Comparison of ENCODE assay signal across 8 mouse cellular contexts in the genomic region with DNA sequence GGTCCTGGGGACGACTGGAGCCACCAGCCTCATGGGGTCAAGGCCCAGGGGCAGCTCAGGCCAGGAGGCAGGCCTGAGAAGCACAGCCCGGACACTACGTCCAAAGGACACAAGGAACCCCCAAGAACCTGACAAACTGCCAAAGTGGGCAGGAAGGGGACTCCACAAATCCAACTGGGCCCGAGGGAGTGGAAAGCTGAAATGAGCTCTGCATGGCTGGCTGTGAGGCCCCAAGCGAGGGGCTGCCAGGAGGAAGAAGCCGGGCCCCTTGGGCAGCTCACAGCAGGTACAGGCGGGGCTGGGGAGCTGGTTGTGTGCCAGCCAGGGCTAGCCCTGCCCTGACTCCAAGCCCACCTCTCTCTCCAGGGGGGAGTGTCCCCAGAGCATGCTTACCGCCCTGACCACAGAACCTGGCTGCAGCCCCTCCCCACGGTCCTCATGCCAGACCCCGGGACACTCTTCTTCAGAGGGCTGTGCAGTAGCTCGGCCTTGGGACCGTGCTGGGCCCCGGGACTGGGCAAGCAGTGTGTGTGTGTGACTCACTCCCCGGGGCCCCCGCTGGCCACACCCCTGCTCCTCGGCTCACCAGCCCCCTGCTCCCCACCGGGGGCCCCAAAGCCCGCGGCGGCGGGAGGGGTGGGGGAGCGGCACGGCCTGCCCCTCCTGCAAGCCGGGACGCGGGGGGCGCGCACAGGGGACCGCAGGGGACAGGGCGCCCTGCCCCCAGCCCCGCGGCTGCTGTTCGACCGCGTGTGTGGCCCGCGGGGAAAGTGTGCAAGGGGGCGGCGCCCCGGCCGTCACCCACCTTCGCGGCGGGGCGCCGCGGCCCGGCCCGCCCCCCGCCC. TPM values are rescaled to one million over a fixed set of nuclear protein-coding genes. Genes with fewer than 3 reads are reported as not detected.
DNase-seq lines count a peak whose midpoint lies in the region; ATAC-seq lines count a peak whose summit lies in the region.

No protein-coding gene starts in this region.

- 4% methylated on average over 47 of the region's 50 CpGs for WGBS in forebrain, embryonic 11.5 days
- WGBS in intestine, embryonic 14.5 days: 3% methylated on average over 27 of the region's 50 CpGs
- WGBS in liver, embryonic 15.5 days (ENCODE audit: insufficient replicate concordance): 2% methylated on average over 49 of the region's 50 CpGs
- WGBS in neural tube, embryonic 12.5 days: 4% methylated on average over 47 of the region's 50 CpGs

- DNase-seq in cerebellum, adult 9-11 months: peak; percentile 61
- DNase-seq in cerebellum, postnatal 4 days (ENCODE audit: low spot score in 2 of 2): no peak
- peak; percentile 34 for DNase-seq in ZHBTc4 (ENCODE audit: low read depth, low spot score)
- peak; percentile 78 for DNase-seq in forebrain, embryonic 11.5 days (ENCODE audit: low spot score)
- peak; percentile 88 for DNase-seq in intestine, embryonic 14.5 days (ENCODE audit: low spot score)
- peak; percentile 47 to 57 for DNase-seq in urinary bladder, postnatal 36 days (ENCODE audit: low spot score in 2 of 2)

- H3K4me1 ChIP-seq in forebrain, embryonic 11.5 days (replicated peaks; ENCODE audit: control insufficient read depth, insufficient read depth, low read length): peaks cover 11% of the 10 kb centered on the region
- H3K4me1 ChIP-seq in intestine, embryonic 14.5 days (replicated peaks; ENCODE audit: control insufficient read depth, insufficient read depth, low read length): peaks cover 24% of the 10 kb centered on the region
- peaks cover 34% of the 10 kb centered on the region for H3K4me1 ChIP-seq in liver, embryonic 15.5 days (replicated peaks)
- peaks cover 22% of the 10 kb centered on the region for H3K4me1 ChIP-seq in neural tube, embryonic 12.5 days

- peak overlapping the region; percentile 62 for H3K4me3 ChIP-seq in forebrain, embryonic 11.5 days (ENCODE audit: low read depth, low read length)
- H3K4me3 ChIP-seq in intestine, embryonic 14.5 days (ENCODE audit: low read depth, low read length): peak overlapping the region; percentile 50
- peak overlapping the region; percentile 64 for H3K4me3 ChIP-seq in liver, embryonic 15.5 days (replicated peaks)
- peak overlapping the region; percentile 65 for H3K4me3 ChIP-seq in neural tube, embryonic 12.5 days

- H3K36me3 ChIP-seq in forebrain, embryonic 11.5 days (ENCODE audit: control insufficient read depth, insufficient read depth, low read length): no peaks in the 10 kb centered on the region; the same call in 1 of the 2 replicates
- H3K36me3 ChIP-seq in intestine, embryonic 14.5 days (ENCODE audit: control insufficient read depth, insufficient read depth, low read length): peaks cover 23% of the 10 kb centered on the region
- no peaks in the 10 kb centered on the region for H3K36me3 ChIP-seq in liver, embryonic 15.5 days (replicated peaks)
- peaks cover 14% of the 10 kb centered on the region for H3K36me3 ChIP-seq in neural tube, embryonic 12.5 days

- peak overlapping the region; percentile 92 for H3K4me2 ChIP-seq in forebrain, embryonic 11.5 days (ENCODE audit: low read depth, low read length, severe bottlenecking)
- peak overlapping the region; percentile 75 for H3K4me2 ChIP-seq in intestine, embryonic 14.5 days (ENCODE audit: low read length)
- H3K4me2 ChIP-seq in liver, embryonic 15.5 days: peak overlapping the region; percentile 95
- peak overlapping the region; percentile 100 for H3K4me2 ChIP-seq in neural tube, embryonic 12.5 days (replicated peaks)

- peak overlapping the region; percentile 37; the same call in 1 of the 2 replicates for H3K27ac ChIP-seq in forebrain, embryonic 11.5 days (ENCODE audit: low read depth, low read length)
- H3K27ac ChIP-seq in intestine, embryonic 14.5 days (ENCODE audit: low read depth): peak overlapping the region; percentile 73
- H3K27ac ChIP-seq in liver, embryonic 15.5 days (replicated peaks): peak overlapping the region; percentile 66
- no peak overlapping the region for H3K27ac ChIP-seq in neural tube, embryonic 12.5 days

- no peaks in the 10 kb centered on the region for H3K27me3 ChIP-seq in forebrain, embryonic 11.5 days (ENCODE audit: control insufficient read depth, insufficient read depth, low read length)
- no peaks in the 10 kb centered on the region for H3K27me3 ChIP-seq in intestine, embryonic 14.5 days (replicated peaks; ENCODE audit: control insufficient read depth, insufficient read depth, low read length)
- peaks cover 8% of the 10 kb centered on the region; the same call in 1 of the 2 replicates for H3K27me3 ChIP-seq in liver, embryonic 15.5 days
- H3K27me3 ChIP-seq in neural tube, embryonic 12.5 days (replicated peaks): no peaks in the 10 kb centered on the region

- H3K9ac ChIP-seq in forebrain, embryonic 11.5 days (ENCODE audit: low read length): peak overlapping the region; percentile 68
- H3K9ac ChIP-seq in intestine, embryonic 14.5 days (ENCODE audit: low read length): peak overlapping the region; percentile 59
- H3K9ac ChIP-seq in liver, embryonic 15.5 days: peak overlapping the region; percentile 56
- peak overlapping the region; percentile 80 for H3K9ac ChIP-seq in neural tube, embryonic 12.5 days

- no peaks in the 10 kb centered on the region for H3K9me3 ChIP-seq in forebrain, embryonic 11.5 days (ENCODE audit: control insufficient read depth, low read length)
- no peaks in the 10 kb centered on the region for H3K9me3 ChIP-seq in intestine, embryonic 14.5 days (ENCODE audit: control insufficient read depth, low read length)
- H3K9me3 ChIP-seq in liver, embryonic 15.5 days (replicated peaks): no peaks in the 10 kb centered on the region
- H3K9me3 ChIP-seq in neural tube, embryonic 12.5 days: no peaks in the 10 kb centered on the region

- peak; percentile 90 for ATAC-seq in forebrain, embryonic 11.5 days (replicated peaks; ENCODE audit: low FRiP score)
- peak; percentile 94 for ATAC-seq in intestine, embryonic 14.5 days (replicated peaks; ENCODE audit: low FRiP score, low TSS enrichment, low read depth)
- peak; percentile 82 for ATAC-seq in liver, embryonic 15.5 days (ENCODE audit: insufficient read depth)
- peak; percentile 83 for ATAC-seq in neural tube, embryonic 12.5 days (ENCODE audit: low FRiP score, low read depth)

RNA-seq across cellular contexts. Expression of a gene that starts 31.7 kb away (rescaled TPM):
- polyA plus RNA-seq in forebrain, embryonic 11.5 days (2014; fragmentation: Nextera tagmentation; extraction: Ambion mirVana): 1.8 and 1.9 TPM in 2 replicates
- polyA plus RNA-seq in intestine, embryonic 14.5 days (2014; fragmentation: Nextera tagmentation; extraction: Ambion mirVana): 5.1 and 5.5 TPM in 2 replicates
- polyA plus RNA-seq in liver, embryonic 15.5 days (2015; fragmentation: Nextera tagmentation; extraction: Ambion mirVana): 2.2 and 3.1 TPM in 2 replicates
- 2.9 and 5.1 TPM in 2 replicates for polyA plus RNA-seq in neural tube, embryonic 12.5 days (2016; fragmentation: Nextera tagmentation; extraction: Ambion mirVana)

Comparison
In these comparisons a context has a peak if more than half of its experiments do, and no peak if none do; other contexts are left out.
1. DNase-seq: peak in cerebellum, adult 9-11 months (single experiment), ZHBTc4 (single experiment), forebrain, embryonic 11.5 days (single experiment), intestine, embryonic 14.5 days (single experiment) and urinary bladder, postnatal 36 days (2 of 2); none in cerebellum, postnatal 4 days (0 of 2).
2. Peak in every context shown above with its lines, with median percentiles within 50 percentile points of each other: ATAC-seq, H3K4me2 ChIP-seq, H3K4me3 ChIP-seq and H3K9ac ChIP-seq.